Mouse (Mus musculus): ENCODE measurements around the gene Slc10a4. TPM values are rescaled to one million over a fixed set of nuclear protein-coding genes. Genes with fewer than 3 reads are reported as not detected.

The Slc10a4 gene
- not detected for total RNA-seq (2023)

DNA sequence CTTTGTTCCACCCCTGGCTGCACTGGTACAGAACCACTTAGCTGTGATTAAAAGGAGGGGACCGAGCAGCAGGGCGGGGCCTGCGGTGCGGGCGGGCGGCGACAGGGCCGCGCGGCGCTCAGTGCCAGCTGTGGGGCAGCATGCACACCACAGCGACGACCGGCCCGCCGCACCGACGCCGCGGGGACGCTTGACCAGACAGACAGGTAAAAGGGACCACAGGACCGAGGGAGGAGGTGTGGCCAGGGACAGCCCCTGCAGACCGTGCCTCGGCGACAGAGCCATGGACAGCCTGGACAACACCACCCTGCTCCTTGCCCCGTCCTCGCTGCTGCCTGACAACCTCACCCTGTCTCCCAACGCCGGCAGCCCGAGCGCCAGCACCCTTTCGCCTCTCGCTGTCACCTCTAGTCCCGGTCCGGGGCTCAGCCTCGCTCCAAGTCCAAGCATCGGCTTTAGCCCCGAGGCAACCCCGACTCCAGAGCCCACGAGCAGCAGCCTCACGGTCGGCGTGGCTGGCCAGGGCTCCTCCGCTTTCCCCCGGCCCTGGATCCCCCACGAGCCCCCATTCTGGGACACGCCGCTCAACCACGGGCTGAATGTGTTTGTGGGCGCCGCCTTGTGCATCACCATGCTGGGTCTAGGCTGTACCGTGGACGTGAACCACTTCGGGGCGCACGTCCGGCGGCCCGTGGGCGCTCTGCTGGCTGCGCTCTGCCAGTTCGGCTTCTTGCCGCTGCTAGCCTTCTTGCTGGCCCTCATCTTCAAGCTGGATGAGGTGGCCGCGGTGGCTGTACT is at the start of gene Slc10a4:
TSS of gene Slc10a4 (plus strand) at position 100 of the 798 bp plus-strand sequence.

DNA sequence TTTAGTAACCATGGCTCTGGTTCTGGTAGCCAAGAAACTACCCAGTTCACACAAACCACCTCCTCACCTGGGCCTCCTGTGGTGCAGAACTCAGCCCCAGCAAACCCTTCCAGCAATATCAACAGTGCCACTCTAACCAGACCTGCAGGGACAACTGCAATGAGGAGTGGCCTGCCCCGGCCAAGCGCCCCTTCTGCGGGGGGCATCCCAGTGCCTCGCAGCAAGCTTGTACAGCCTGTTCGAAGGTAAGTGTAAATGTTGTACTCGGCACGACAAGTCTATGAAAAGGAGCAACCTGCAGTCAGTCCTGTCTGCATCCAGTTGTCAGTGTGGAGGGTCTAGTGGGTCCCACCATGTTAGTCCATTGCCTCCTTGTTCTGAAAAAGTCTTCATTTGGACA is 32.1 kb upstream of the Slc10a4 start, which contains the start of gene Gm10135:
TSS of gene Gm10135 (minus strand) at position 101 of the 400 bp plus-strand sequence.

Other genes with a start within 250 kb of the Slc10a4 start
- gene Tec, start 138.4 kb upstream of the Slc10a4 start, total RNA-seq (2023) = 11.8 TPM
- 67.9 TPM for gene Slain2, start 92.6 kb upstream of the Slc10a4 start, total RNA-seq (2023)
- gene Gm10135, start 32.2 kb upstream of the Slc10a4 start, total RNA-seq (2023) = not detected
- gene Fryl, start 249.7 kb downstream of the Slc10a4 start, total RNA-seq (2023) = 281 TPM